Mouse (Mus musculus) kidney, embryonic 16.5 days (tissue): ENCODE results near the gene Stx6. TPM values are rescaled to one million over a fixed set of nuclear protein-coding genes. Genes with fewer than 3 reads are reported as not detected.
"Not testable (repeated sequence)": the region's sequence is repeated elsewhere in the genome, so short reads cannot be mapped to it uniquely, and the experiment has no call there.

ENCODE experiments used
- ATAC-seq: fragments of 200-750 bp; cut with Nextera tagmentation; 2 replicates; pipeline ENCODE4 v1.8.0; 2017; ENCODE audit warnings: moderate TSS enrichment; ENCODE audit not compliant: low FRiP score, low TSS enrichment
- H3K27ac ChIP-seq: fragments of 300-500 bp; sonication (generic); 2 replicates; pipeline ENCODE4 v1.5.1; 2014; ENCODE audit warnings: low read length
- H3K27me3 ChIP-seq: fragments of 300-500 bp; sonication (generic); 2 replicates; pipeline ENCODE4 v1.6.1; 2014; ENCODE audit warnings: low read length, control low read depth, mixed read lengths; ENCODE audit not compliant: insufficient read depth
- H3K36me3 ChIP-seq: fragments of 300-500 bp; sonication (generic); 2 replicates; pipeline ENCODE4 v1.6.1; 2014; ENCODE audit warnings: low read length, control low read depth, mixed read lengths; ENCODE audit not compliant: insufficient read depth
- H3K4me1 ChIP-seq: fragments of 300-500 bp; sonication (generic); 2 replicates; pipeline ENCODE4 v1.6.1; 2014; ENCODE audit warnings: low read length, control low read depth, mixed read lengths; ENCODE audit not compliant: insufficient read depth
- H3K4me2 ChIP-seq: fragments of 300-500 bp; sonication (generic); replicated peaks from 2 replicates; pipeline ENCODE4 v1.6.1; 2014; ENCODE audit warnings: low read depth, low read length
- H3K4me3 ChIP-seq: fragments of 300-500 bp; sonication (generic); 2 replicates; pipeline ENCODE4 v1.5.1; 2014; ENCODE audit warnings: mild to moderate bottlenecking, low read length
- H3K9ac ChIP-seq: fragments of 300-500 bp; sonication (generic); replicated peaks from 2 replicates; pipeline ENCODE4 v1.6.1; 2014; ENCODE audit warnings: low read length
- H3K9me3 ChIP-seq: fragments of 300-500 bp; sonication (generic); 2 replicates; pipeline ENCODE4 v1.6.1; 2016; ENCODE audit warnings: low read length, control low read depth
- WGBS: fragments of 180-500 bp; shearing (Covaris S2); extraction: QIAGEN DNeasy Blood & Tissue Kit; methylation state at CpG from one replicate; pipeline ENCODE4 v1.1.7; 2014; 5-methylcytosine and 5-hydroxymethylcytosine counted together
- polyA plus RNA-seq: library from polyadenylated mRNA; unstranded; fragments of >200 nt; fragmentation: Nextera tagmentation; extraction: Ambion mirVana; gene quantifications from 2 replicates; pipeline ENCODE4 v1.2.1, GENCODE M21; 2015

The Stx6 gene
- polyA plus RNA-seq, 1 experiment from 2014 or later: 70.9 TPM

DNA sequence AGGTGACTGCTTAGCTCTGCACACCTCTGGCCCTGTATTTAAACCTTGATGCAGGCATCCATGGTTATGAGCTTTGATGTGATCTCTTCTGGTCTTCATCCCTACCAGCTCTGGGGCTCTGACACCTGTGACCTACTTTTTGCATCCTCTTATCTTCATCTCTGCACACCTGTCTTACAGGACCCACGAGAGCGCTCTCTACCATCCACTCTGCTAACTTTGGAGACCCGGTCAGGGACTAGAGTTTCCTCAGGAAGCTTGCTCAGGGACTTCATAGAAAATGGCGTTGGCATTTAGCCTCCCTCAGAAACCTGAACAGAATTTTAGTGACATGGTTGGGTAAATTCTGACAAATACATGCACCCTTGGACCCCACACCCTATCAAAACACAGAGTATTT is 4.6 kb upstream of the Stx6 start:
- no peak for ATAC-seq
- no peaks in the 10 kb centered on the region for H3K36me3 ChIP-seq
- H3K4me3 ChIP-seq: no peak overlapping the region
- no peaks in the 10 kb centered on the region for H3K9me3 ChIP-seq
- H3K27ac ChIP-seq: no peak overlapping the region
- no peak overlapping the region for H3K4me2 ChIP-seq
- peaks cover 3% of the 10 kb centered on the region; the same call in 1 of the 2 replicates for H3K4me1 ChIP-seq
- no peaks in the 10 kb centered on the region for H3K27me3 ChIP-seq
- no peak overlapping the region for H3K9ac ChIP-seq
- 62% methylated on average over 4 of the region's 4 CpGs for WGBS

DNA sequence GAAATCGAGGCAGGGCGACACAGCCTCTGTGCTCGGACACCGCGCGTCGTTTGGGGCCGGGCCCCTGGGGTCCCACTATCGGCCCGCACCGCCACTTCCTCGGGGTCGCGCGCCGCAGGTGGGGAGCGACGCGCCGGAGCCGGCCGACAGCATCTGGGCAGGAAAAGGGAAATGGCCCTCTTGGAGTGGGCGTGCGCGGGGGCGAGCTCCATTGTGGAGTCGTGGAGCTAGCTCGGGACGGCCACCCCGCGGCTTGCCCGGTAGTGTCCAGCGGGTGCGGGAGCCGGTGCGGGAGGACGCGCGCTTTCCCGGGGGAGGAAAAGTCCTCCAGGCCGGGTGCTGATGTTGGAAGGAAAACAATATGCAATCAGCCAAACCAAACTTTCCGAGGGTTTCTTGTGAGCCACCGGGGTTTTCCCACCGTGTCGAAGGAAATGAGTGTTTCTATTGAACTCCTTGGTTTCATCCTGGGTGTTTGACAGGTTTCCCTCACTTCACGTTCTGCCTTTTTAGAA is 512 bp downstream of the Stx6 start:
- Histone ChIP-seq H3K36me3 (no peaks in the 10 kb centered on the region), H3K27me3 (no peaks in the 10 kb centered on the region), H3K9ac (peak overlapping the region; percentile 89), H3K9me3 (no peaks in the 10 kb centered on the region), H3K4me1 (peaks cover 10% of the 10 kb centered on the region; the same call in 1 of the 2 replicates), H3K4me2 (peak overlapping the region; percentile 75), H3K4me3 (peak overlapping the region; percentile 92), H3K27ac (peak overlapping the region; percentile 91)
- under 1% methylated on average over 46 of the region's 46 CpGs for WGBS
- ATAC-seq: peak; percentile 79

DNA sequence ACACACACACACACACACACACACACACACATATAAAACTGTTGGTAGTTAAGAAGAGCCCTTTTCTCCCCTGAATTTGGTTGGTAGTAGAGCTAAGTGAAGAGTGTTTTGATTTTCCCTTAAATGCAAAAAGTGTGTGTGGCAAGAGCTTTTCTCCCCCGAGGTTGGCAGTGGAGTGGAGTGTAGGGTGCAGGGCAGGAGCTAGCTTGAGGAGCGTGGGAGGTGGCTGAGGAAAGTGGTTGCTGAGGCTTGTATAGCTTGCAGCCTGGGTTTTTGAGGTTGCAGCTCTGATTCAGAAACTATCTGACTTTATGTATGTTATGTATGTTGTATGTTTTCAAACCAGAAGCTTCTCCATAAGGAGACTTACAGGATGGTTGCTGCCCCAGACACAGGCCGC is 8.9 kb downstream of the Stx6 start:
- H3K27me3 ChIP-seq: no peaks in the 10 kb centered on the region
- WGBS: 80% methylated on average over 3 of the region's 3 CpGs
- H3K4me2 ChIP-seq: no peak overlapping the region
- no peak overlapping the region for H3K27ac ChIP-seq
- no peaks in the 10 kb centered on the region for H3K9me3 ChIP-seq
- H3K4me3 ChIP-seq: no peak overlapping the region
- H3K4me1 ChIP-seq: peaks cover 5% of the 10 kb centered on the region; the same call in 1 of the 2 replicates
- no peak for ATAC-seq
- no peaks in the 10 kb centered on the region for H3K36me3 ChIP-seq
- no peak overlapping the region for H3K9ac ChIP-seq

DNA sequence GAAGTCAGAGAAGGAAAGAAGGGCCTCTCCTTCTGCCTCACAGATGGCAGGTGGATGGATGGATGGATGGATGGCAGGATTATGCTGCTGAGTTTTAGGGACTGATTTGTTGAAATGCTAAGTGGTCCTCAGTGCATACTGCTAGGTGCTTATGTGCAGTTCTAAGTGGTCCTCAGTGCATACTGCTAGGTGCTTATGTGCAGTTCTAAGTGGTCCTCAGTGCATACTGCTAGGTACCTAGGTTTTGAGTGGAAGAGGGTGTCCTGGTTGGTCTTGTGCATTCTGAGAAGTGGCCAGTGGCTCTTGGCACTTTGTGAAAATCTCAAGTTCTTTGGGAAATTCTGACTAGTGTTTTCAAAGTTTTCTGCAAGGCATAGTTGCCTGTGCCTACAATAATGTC is 11.4 kb downstream of the Stx6 start:
- H3K36me3 ChIP-seq: no peaks in the 10 kb centered on the region; the same call in 1 of the 2 replicates
- no peak overlapping the region for H3K4me3 ChIP-seq
- no peak overlapping the region for H3K27ac ChIP-seq
- peaks cover 5% of the 10 kb centered on the region; the same call in 1 of the 2 replicates for H3K4me1 ChIP-seq
- no peak overlapping the region for H3K4me2 ChIP-seq
- H3K9me3 ChIP-seq: no peaks in the 10 kb centered on the region
- no peaks in the 10 kb centered on the region for H3K27me3 ChIP-seq
- no peak for ATAC-seq
- no peak overlapping the region for H3K9ac ChIP-seq

DNA sequence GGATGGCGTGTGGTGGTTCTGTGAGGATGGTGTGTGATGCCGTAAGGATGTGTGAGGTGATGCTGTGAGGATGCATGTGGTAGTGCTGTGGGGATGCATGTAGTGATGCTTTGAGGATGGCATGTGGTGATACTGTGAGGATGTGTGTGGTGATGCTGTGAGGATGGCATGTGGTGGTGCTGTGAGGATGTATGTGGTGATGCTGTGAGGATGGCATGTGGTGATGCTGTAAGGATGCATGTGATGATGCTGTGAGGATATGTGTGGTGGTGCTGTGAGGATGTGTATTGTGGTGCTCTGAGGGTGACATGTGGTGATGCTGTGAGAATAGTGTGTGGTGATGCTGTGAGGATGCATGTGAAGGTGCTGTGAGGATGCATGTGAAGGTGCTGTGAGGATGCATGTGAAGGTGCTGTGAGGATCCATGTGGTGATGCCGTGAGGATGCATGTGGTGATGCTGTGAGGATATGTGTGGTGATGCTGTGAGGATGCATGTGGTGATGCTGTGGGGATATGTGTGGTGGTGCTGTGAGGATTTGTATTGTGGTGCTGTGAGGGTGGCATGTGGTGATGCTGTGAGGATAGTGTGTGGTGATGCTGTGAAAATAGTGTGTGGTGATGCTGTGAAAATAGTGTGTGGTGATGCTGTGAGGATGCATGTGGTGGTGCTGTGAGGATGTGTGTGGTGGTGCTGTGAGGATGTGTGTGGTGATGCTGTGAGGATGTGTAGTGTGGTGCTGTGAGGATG is 14.6 kb downstream of the Stx6 start:
- WGBS: 84% methylated on average over 3 of the region's 3 CpGs
- no peak overlapping the region for H3K4me2 ChIP-seq
- ATAC-seq: no peak
- no peak overlapping the region for H3K4me3 ChIP-seq
- H3K27ac ChIP-seq: no peak overlapping the region
- no peak overlapping the region for H3K9ac ChIP-seq
- H3K36me3 ChIP-seq: peaks cover 11% of the 10 kb centered on the region
- H3K9me3 ChIP-seq: no peaks in the 10 kb centered on the region
- no peaks in the 10 kb centered on the region for H3K27me3 ChIP-seq
- H3K4me1 ChIP-seq: peaks cover 5% of the 10 kb centered on the region; the same call in 1 of the 2 replicates

DNA sequence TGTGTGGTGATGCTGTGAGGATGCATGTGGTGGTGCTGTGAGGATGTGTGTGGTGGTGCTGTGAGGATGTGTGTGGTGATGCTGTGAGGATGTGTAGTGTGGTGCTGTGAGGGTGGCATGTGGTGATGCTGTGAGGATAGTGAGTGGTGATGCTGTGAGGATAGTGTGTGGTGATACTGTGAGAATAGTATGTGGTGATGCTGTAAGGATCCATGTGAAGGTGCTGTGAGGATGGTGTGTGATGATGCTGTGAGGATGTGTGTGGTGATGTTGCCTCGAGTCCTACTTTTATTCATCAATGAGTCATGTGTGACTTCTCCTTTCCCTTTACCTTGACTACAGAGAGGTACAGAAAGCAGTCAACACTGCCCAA is 15.1 kb downstream of the Stx6 start:
- H3K4me2 ChIP-seq, H3K4me3 ChIP-seq, ATAC-seq, H3K27ac ChIP-seq, H3K27me3 ChIP-seq, H3K9me3 ChIP-seq, H3K4me1 ChIP-seq, H3K9ac ChIP-seq: not testable (repeated sequence)
- H3K36me3 ChIP-seq: peaks cover 13% of the 10 kb centered on the region
- 96% methylated on average over 1 of the region's 1 CpGs for WGBS

DNA sequence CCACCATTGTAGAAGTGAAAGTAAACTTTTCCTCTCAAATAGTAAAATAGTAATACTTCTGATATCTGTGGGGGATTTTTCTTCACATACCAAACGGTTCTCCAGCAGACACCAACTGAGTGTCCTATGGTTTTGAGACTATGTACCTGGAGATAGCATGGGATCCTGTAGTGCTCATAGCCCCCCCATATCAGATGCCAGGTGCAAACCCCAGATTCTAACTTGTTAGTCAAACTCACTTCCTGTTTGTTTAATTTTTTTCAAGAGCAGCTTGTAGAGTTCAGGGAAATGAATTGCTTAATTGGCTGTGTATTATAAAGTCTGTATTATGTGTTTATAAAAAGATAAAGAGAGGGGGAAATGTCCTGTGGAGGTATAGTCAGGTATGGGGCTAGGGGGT is 15.9 kb downstream of the Stx6 start:
- 84% methylated on average over 1 of the region's 1 CpGs for WGBS
- Histone ChIP-seq H3K27me3 (no peaks in the 10 kb centered on the region), H3K9ac (no peak overlapping the region), H3K4me1 (peaks cover 5% of the 10 kb centered on the region; the same call in 1 of the 2 replicates), H3K27ac (no peak overlapping the region), H3K4me3 (no peak overlapping the region), H3K9me3 (no peaks in the 10 kb centered on the region), H3K36me3 (peaks cover 18% of the 10 kb centered on the region), H3K4me2 (no peak overlapping the region)
- ATAC-seq: no peak

DNA sequence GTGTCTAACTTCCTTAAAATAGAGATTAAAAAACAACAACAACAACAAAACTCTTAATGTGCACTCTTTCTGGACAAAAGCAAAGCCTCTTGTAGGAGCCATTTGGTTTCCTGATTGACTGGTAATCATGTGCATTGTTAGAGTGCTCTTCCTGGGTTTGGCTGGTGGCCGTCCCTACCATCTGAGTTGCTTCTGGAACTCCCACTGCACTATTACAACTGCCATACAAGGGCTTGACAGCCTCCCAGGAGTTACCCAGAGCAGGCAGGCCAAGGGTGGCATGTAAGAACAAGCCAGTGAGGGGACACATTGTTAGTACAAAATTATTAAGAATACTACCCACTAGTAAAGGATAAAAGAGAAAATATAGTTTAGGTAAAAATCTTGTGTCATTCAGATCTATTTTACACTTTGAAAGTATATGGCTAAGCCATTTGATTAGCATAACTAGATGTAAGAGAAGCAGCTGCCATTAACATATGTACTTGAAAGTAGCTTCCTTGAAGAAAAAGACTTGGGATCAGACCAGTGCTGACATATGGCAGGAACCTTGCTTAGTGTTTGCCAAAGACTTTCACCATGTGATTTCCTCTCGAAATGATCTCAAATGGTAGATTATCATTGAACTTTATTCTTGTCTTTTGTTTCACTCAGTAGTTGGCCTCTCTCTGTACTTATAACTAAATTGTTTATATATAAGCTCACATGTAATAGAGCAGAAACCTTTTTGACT is 19.8 kb downstream of the Stx6 start:
- H3K4me2 ChIP-seq: no peak overlapping the region
- WGBS: 83% methylated on average over 2 of the region's 2 CpGs
- H3K4me1 ChIP-seq: no peaks in the 10 kb centered on the region
- no peak overlapping the region for H3K4me3 ChIP-seq
- no peaks in the 10 kb centered on the region for H3K9me3 ChIP-seq
- H3K36me3 ChIP-seq: peaks cover 28% of the 10 kb centered on the region
- no peak for ATAC-seq
- H3K27ac ChIP-seq: no peak overlapping the region
- H3K9ac ChIP-seq: no peak overlapping the region
- no peaks in the 10 kb centered on the region for H3K27me3 ChIP-seq

DNA sequence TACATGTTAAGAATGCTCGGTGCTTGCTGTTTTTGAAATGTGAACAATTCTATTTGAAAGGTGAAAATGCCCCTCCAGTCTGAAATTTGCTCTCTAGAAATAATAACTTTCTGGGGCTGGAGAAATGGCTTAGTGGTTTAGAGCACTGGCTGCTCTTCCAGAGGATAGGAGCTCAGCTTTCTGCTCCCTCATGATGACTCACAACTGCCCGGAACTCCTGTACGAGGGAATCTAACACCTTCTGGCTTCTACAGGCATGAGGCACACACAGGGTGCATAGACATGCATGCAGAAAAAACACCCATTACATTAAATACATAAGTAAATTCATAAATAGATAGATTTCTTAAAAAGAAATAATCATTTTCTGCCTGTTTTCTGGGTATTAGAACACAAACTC is 25.7 kb downstream of the Stx6 start:
- ATAC-seq: no peak
- Histone ChIP-seq H3K4me1 (no peaks in the 10 kb centered on the region), H3K4me3 (no peak overlapping the region), H3K4me2 (no peak overlapping the region), H3K36me3 (peaks cover 30% of the 10 kb centered on the region), H3K27ac (no peak overlapping the region), H3K9ac (no peak overlapping the region), H3K9me3 (no peaks in the 10 kb centered on the region), H3K27me3 (no peaks in the 10 kb centered on the region)
- WGBS: 80% methylated on average over 3 of the region's 3 CpGs

DNA sequence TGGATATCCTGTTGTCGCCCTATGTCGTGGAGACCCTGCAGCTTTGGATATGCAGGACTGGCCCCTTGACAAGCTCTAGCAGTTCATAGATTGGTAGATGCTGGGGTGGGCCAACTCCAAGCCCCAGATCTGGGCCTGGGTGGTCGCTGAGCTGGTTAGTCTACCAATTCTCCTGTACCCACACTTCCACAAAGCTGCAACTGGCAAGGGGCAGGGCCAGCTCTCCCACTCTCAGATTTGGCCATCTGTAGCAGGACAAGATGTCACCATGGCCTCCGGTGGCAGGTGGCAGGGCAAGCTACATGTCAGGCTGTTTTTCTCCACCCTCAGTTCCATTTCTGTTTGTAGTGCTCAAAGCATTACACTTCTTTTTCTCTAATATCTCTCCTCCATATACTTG is 30.1 kb downstream of the Stx6 start:
- H3K9me3 ChIP-seq: no peaks in the 10 kb centered on the region
- H3K27ac ChIP-seq: no peak overlapping the region
- ATAC-seq: no peak
- no peak overlapping the region for H3K4me2 ChIP-seq
- 98% methylated on average over 4 of the region's 4 CpGs for WGBS
- no peak overlapping the region for H3K9ac ChIP-seq
- H3K4me3 ChIP-seq: no peak overlapping the region
- peaks cover 53% of the 10 kb centered on the region for H3K36me3 ChIP-seq
- H3K27me3 ChIP-seq: no peaks in the 10 kb centered on the region
- peaks cover 6% of the 10 kb centered on the region; the same call in 1 of the 2 replicates for H3K4me1 ChIP-seq
